8 mouse cellular contexts compared by ENCODE assay signal in genomic region chr7:6194129-6194528, GRCm38 (mm10). TPM values are rescaled to one million over a fixed set of nuclear protein-coding genes. Genes with fewer than 3 reads are reported as not detected.
DNase-seq lines count a peak whose midpoint lies in the region; ATAC-seq lines count a peak whose summit lies in the region.

No protein-coding gene starts in this region.

- H3K4me2 ChIP-seq in embryonic facial prominence, embryonic 15.5 days (replicated peaks): no peak overlapping the region

- no peak overlapping the region for H3K4me3 ChIP-seq in heart, embryonic 10.5 days
- no peak overlapping the region for H3K4me3 ChIP-seq in embryonic facial prominence, embryonic 15.5 days (replicated peaks)

- peak; percentile 92 for DNase-seq in heart, adult 11 months
- no peak for DNase-seq in heart, embryonic 10.5 days (ENCODE audit: low spot score)
- DNase-seq in adrenal gland, postnatal 4 days (ENCODE audit: low spot score in 2 of 2): peak; percentile 20 to 50
- DNase-seq in left cerebral cortex, postnatal 4 days: peak; percentile 69
- DNase-seq in mesoderm, embryonic 11.5 days (ENCODE audit: low read depth, low spot score): peak; percentile 72
- DNase-seq in skeletal muscle tissue, adult 2 months (ENCODE audit: low read depth, low spot score): peak; percentile 14

- intact Hi-C loops in left cerebral cortex, postnatal 4 days (cut with DNase I): loop anchor here (5.0 kb wide), 1 partner anchor 67 kb away; no protein-coding TSS in a partner anchor

- H3K36me3 ChIP-seq in heart, embryonic 10.5 days: peaks cover 13% of the 10 kb centered on the region
- peaks cover 13% of the 10 kb centered on the region for H3K36me3 ChIP-seq in embryonic facial prominence, embryonic 15.5 days

- whole genome bisulfite sequencing in heart, embryonic 10.5 days: 19% methylated on average over 5 of the region's 5 CpGs
- WGBS in embryonic facial prominence, embryonic 15.5 days: 16% methylated on average over 5 of the region's 5 CpGs

- peaks cover 13% of the 10 kb centered on the region for H3K27me3 ChIP-seq in heart, embryonic 10.5 days (ENCODE audit: insufficient read depth, poor library complexity, severe bottlenecking)
- no peaks in the 10 kb centered on the region for H3K27me3 ChIP-seq in embryonic facial prominence, embryonic 15.5 days

- ATAC-seq in embryonic facial prominence, embryonic 15.5 days (ENCODE audit: insufficient number of reproducible peaks, low FRiP score, low TSS enrichment, low read depth): 0 out of 2 replicates have a peak, but pooled peaks have one; percentile 69
- ATAC-seq in hematopoietic stem cell, adult 5-6 weeks (replicated peaks in 1 of 2; ENCODE audit: insufficient read depth in 1 of 2, low FRiP score in 2 of 2, low TSS enrichment in 1 of 2, low read depth in 1 of 2, poor library complexity in 2 of 2, severe bottlenecking in 2 of 2): peak; percentile 80

- no peak overlapping the region for H3K9ac ChIP-seq in embryonic facial prominence, embryonic 15.5 days

- 0 out of 2 replicates have a peak, but pooled peaks cover 5% of the 10 kb centered on the region for H3K4me1 ChIP-seq in heart, embryonic 10.5 days
- H3K4me1 ChIP-seq in embryonic facial prominence, embryonic 15.5 days: no peaks in the 10 kb centered on the region

- no peak overlapping the region for H3K27ac ChIP-seq in heart, embryonic 10.5 days
- H3K27ac ChIP-seq in embryonic facial prominence, embryonic 15.5 days (replicated peaks): no peak overlapping the region

- H3K9me3 ChIP-seq in heart, embryonic 10.5 days: peaks cover 9% of the 10 kb centered on the region; the same call in 1 of the 2 replicates
- H3K9me3 ChIP-seq in embryonic facial prominence, embryonic 15.5 days (replicated peaks): no peaks in the 10 kb centered on the region

RNA-seq across cellular contexts. Expression of gene Galp, which starts 2.8 kb away (rescaled TPM):
- polyA plus RNA-seq in heart, embryonic 10.5 days (2016; fragmentation: Nextera tagmentation; extraction: Ambion mirVana): not detected in 2 replicates
- total RNA-seq in adrenal gland, postnatal 4 days (2021): not detected
- not detected in 2 replicates for polyA plus RNA-seq in embryonic facial prominence, embryonic 15.5 days (2015; fragmentation: Nextera tagmentation; extraction: Ambion mirVana)
- not detected in 2 replicates for total RNA-seq in hematopoietic stem cell, adult 5-6 weeks (2017)
- total RNA-seq in left cerebral cortex, postnatal 4 days (2021): not detected

RNA-seq across cellular contexts. Expression of gene Zfp444, which starts 22.1 kb away (rescaled TPM):
- 38.6 and 51.4 TPM in 2 replicates for polyA plus RNA-seq in heart, embryonic 10.5 days (2016; fragmentation: Nextera tagmentation; extraction: Ambion mirVana)
- 10 to 100 TPM; 31.3 to 36.3 TPM for total RNA-seq in adrenal gland, postnatal 4 days (2021)
- polyA plus RNA-seq in embryonic facial prominence, embryonic 15.5 days (2015; fragmentation: Nextera tagmentation; extraction: Ambion mirVana): 60.3 and 61.5 TPM in 2 replicates
- 12.8 and 12.9 TPM in 2 replicates for total RNA-seq in hematopoietic stem cell, adult 5-6 weeks (2017)
- total RNA-seq in left cerebral cortex, postnatal 4 days (2021): 10 to 100 TPM; 66.3 to 68.0 TPM

RNA-seq across cellular contexts. Expression of gene Zscan5b, which starts 27.9 kb away (rescaled TPM):
- polyA plus RNA-seq in heart, embryonic 10.5 days (2016; fragmentation: Nextera tagmentation; extraction: Ambion mirVana): not detected in 2 replicates
- total RNA-seq in adrenal gland, postnatal 4 days (2021): not detected
- polyA plus RNA-seq in embryonic facial prominence, embryonic 15.5 days (2015; fragmentation: Nextera tagmentation; extraction: Ambion mirVana): not detected in 2 replicates
- total RNA-seq in hematopoietic stem cell, adult 5-6 weeks (2017): not detected in 2 replicates
- not detected for total RNA-seq in left cerebral cortex, postnatal 4 days (2021)

RNA-seq across cellular contexts. Expression of gene Zfp787, which starts 38.3 kb away (rescaled TPM):
- 22.3 and 31.1 TPM in 2 replicates for polyA plus RNA-seq in heart, embryonic 10.5 days (2016; fragmentation: Nextera tagmentation; extraction: Ambion mirVana)
- 10 to 100 TPM; 79.3 to 83.7 TPM for total RNA-seq in adrenal gland, postnatal 4 days (2021)
- 26.4 and 27.2 TPM in 2 replicates for polyA plus RNA-seq in embryonic facial prominence, embryonic 15.5 days (2015; fragmentation: Nextera tagmentation; extraction: Ambion mirVana)
- total RNA-seq in hematopoietic stem cell, adult 5-6 weeks (2017): 26.8 and 31.2 TPM in 2 replicates
- total RNA-seq in left cerebral cortex, postnatal 4 days (2021): 10 to 100 TPM; 35.1 to 36.1 TPM

RNA-seq across cellular contexts. Expression of gene Epp13, which starts 58.4 kb away (rescaled TPM):
- polyA plus RNA-seq in heart, embryonic 10.5 days (2016; fragmentation: Nextera tagmentation; extraction: Ambion mirVana): not detected in 2 replicates
- total RNA-seq in adrenal gland, postnatal 4 days (2021): not detected
- not detected in 2 replicates for polyA plus RNA-seq in embryonic facial prominence, embryonic 15.5 days (2015; fragmentation: Nextera tagmentation; extraction: Ambion mirVana)
- not detected in 2 replicates for total RNA-seq in hematopoietic stem cell, adult 5-6 weeks (2017)
- not detected for total RNA-seq in left cerebral cortex, postnatal 4 days (2021)
